Mouse (Mus musculus): ENCODE data around the gene Ptpa.

DNA sequence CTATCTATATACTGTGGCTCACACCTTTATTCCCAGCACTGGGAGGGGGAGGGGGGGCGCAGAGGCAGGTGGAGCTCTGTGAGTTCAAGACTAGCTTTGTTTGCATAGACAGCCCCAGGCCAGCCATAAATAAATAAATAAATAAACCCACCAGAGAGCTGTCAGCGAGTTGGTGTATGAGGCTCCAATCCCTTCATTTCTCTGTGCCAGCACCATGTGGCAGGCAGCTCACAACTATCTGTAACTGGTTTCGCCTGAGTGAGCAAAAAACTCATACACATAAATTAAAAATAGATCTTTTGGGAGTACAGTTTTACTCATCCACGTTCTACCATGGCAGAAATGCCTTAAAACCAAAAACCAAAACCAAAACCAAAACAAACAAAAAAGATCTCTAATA is 5.6 kb downstream of the Ptpa start:
- TF ChIP-seq CTCF (IDR thresholded peaks at IDR 0.05) (no peak), EP300 (IDR thresholded peaks at IDR 0.05) (no peak)

Data from lung, postnatal 0 days (tissue).